Mouse (Mus musculus) midbrain, postnatal 0 days (tissue): ENCODE data around the gene Fuk. TPM values are rescaled to one million over a fixed set of nuclear protein-coding genes. Genes with fewer than 3 reads are reported as not detected.
"Not testable (repeated sequence)": the region's sequence is repeated elsewhere in the genome, so short reads cannot be mapped to it uniquely, and the experiment has no call there.

ENCODE experiments used
- ATAC-seq: fragments of 200-750 bp; cut with Nextera tagmentation; 2 replicates; pipeline ENCODE4 v1.8.0; 2017; ENCODE audit warnings: moderate number of reproducible peaks, mild to moderate bottlenecking, moderate TSS enrichment, moderate library complexity; ENCODE audit not compliant: low FRiP score
- DNase-seq: peaks from one replicate; pipeline ENCODE4 v3.0.0-alpha.2; 2015; ENCODE audit warnings: low spot score
- H3K27ac ChIP-seq: fragments of 300-500 bp; sonication (generic); 2 replicates; pipeline ENCODE4 v1.5.1; 2014; ENCODE audit warnings: low read depth, mild to moderate bottlenecking, low read length, mixed read lengths
- H3K27me3 ChIP-seq: fragments of 300-500 bp; sonication (generic); 2 replicates; pipeline ENCODE4 v1.6.1; 2014; ENCODE audit warnings: low read length, control low read depth, mixed read lengths; ENCODE audit not compliant: insufficient read depth
- H3K36me3 ChIP-seq: fragments of 300-500 bp; sonication (generic); 2 replicates; pipeline ENCODE4 v1.6.1; 2014; ENCODE audit warnings: low read length, control low read depth, mixed read lengths; ENCODE audit not compliant: insufficient read depth
- H3K4me1 ChIP-seq: fragments of 300-500 bp; sonication (generic); 2 replicates; pipeline ENCODE4 v1.6.1; 2014; ENCODE audit warnings: mild to moderate bottlenecking, control low read depth, antibody characterized with exemption, low read length, mixed read lengths; ENCODE audit not compliant: insufficient read depth
- H3K4me2 ChIP-seq: fragments of 300-500 bp; sonication (generic); 2 replicates; pipeline ENCODE4 v1.6.1; 2014; ENCODE audit warnings: low read depth, mild to moderate bottlenecking, low read length, mixed read lengths; ENCODE audit not compliant: poor library complexity, severe bottlenecking
- H3K4me3 ChIP-seq: fragments of 300-500 bp; sonication (generic); 2 replicates; pipeline ENCODE4 v1.5.1; 2014; ENCODE audit warnings: low read depth, mild to moderate bottlenecking, low read length, moderate library complexity
- H3K9ac ChIP-seq: fragments of 300-500 bp; sonication (generic); replicated peaks from 2 replicates; pipeline ENCODE4 v1.6.1; 2014; ENCODE audit warnings: mild to moderate bottlenecking, low read length, moderate library complexity, mixed read lengths; ENCODE audit not compliant: poor library complexity, severe bottlenecking
- H3K9me3 ChIP-seq: fragments of 300-500 bp; sonication (generic); 2 replicates; pipeline ENCODE4 v1.6.1; 2016; ENCODE audit warnings: low read length, control low read depth
- CTCF ChIP-seq: IDR thresholded peaks from 2 replicates; pipeline ENCODE4 v1.5.1; 2016; ENCODE audit warnings: antibody characterized with exemption, mild to moderate bottlenecking
- WGBS: fragments of 180-500 bp; shearing (Covaris S2); extraction: QIAGEN DNeasy Blood & Tissue Kit; methylation state at CpG from one replicate; pipeline ENCODE4 v1.1.7; 2014; 5-methylcytosine and 5-hydroxymethylcytosine counted together
- polyA plus RNA-seq: library from polyadenylated mRNA; unstranded; fragments of >200 nt; fragmentation: Nextera tagmentation; extraction: Ambion mirVana; gene quantifications from 2 replicates; pipeline ENCODE4 v1.2.1, GENCODE M21; 2015
- total RNA-seq: library from RNA; depleted of rRNA; stranded (reverse); fragments of >200 nt; gene quantifications from 2 replicates; pipeline ENCODE4 v1.2.3, GENCODE M21; 2014

Gene Fuk
- total and polyA plus RNA-seq, 2 experiments from 2014 or later, result 4.4 to 15.5 TPM

DNA sequence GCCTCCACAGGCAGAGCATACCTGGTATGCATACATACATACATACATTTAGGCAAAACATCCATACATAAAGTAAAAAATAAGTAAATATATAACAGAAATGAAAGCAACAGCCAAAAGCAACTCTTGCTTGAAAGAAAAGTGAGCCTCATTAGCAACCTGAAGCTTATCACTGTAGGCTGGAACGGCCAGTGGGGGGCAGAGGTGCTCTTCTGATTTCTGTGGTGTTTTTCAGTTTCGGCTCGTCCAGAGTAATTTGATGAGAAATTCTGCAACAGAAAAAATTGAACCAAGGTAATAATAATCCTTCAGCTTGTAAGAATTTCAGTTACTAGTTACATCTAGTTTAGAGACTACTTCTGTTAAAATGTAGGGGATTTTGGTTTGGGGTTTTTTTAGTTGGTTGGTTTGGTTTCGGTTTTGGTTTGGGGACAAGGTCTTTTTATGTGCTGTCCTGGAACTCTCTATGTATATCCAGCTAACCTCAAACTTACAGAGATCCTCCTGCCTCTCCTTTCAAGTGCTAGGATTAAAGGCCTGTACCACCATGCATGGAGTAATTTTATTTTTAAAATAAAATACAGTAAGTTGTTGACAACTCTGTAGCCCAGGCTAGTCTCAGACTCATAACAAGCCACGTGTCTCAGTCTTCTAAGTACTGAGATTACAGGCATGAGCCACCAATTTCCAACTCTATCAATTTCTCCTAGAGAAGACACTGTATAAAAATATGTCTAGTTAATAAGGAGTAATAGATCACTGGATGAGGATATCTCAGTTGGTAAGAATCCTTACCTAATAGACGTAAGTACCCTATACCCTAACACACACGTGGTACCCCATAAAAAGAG is 42.4 kb downstream of the Fuk start:
- Histone ChIP-seq H3K27ac (no peak overlapping the region), H3K9ac (no peak overlapping the region), H3K4me1 (no peaks in the 10 kb centered on the region), H3K27me3 (no peaks in the 10 kb centered on the region), H3K4me3 (no peak overlapping the region), H3K36me3 (peaks cover 60% of the 10 kb centered on the region), H3K9me3 (no peaks in the 10 kb centered on the region), H3K4me2 (no peak overlapping the region)
- DNase-seq (peak; percentile 38), ATAC-seq (no peak)
- WGBS, result 81% methylated on average over 7 of the region's 7 CpGs
- peak; percentile 44 for TF ChIP-seq CTCF

DNA sequence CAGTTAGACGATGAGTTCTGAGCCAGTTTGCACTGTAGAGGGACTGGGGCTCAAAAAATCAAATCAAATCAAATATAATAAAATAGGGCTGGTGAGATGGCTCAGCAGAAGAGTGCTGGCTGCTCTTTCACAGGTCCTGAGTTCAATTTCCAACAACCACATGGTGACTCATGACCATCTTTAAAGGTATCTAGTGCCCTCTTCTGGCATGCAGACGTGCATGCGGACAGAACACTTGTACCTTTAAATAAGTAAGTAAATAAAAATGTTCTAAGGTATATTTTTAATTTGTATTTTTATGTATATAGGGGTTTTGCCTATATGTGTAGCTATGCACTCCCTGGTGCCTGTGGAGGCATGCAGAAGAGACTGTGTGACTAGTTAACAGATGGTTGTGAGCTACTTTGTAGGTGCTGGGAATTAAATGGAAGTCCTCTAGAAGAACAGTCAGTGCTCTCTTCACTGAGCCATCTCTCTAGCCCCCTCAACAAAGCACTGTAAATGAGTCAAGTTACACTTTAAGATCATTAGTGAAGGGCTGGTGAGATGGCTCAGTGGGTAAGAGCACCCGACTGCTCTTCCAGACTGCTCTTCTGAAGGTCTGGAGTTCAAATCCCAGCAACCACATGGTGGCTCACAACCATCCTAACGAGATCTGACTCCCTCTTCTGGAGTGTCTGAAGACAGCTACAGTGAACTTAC is 45.4 kb downstream of the Fuk start:
- no peak for ATAC-seq
- peaks cover 61% of the 10 kb centered on the region for H3K36me3 ChIP-seq
- no peak overlapping the region for H3K4me3 ChIP-seq
- no peaks in the 10 kb centered on the region for H3K27me3 ChIP-seq
- no peak overlapping the region for H3K4me2 ChIP-seq
- H3K9me3 ChIP-seq, result no peaks in the 10 kb centered on the region
- H3K27ac ChIP-seq, result no peak overlapping the region
- peak; percentile 36 for TF ChIP-seq CTCF
- no peak for DNase-seq
- no peaks in the 10 kb centered on the region for H3K4me1 ChIP-seq
- H3K9ac ChIP-seq, result no peak overlapping the region
- WGBS, result 91% methylated on average over 4 of the region's 5 CpGs

DNA sequence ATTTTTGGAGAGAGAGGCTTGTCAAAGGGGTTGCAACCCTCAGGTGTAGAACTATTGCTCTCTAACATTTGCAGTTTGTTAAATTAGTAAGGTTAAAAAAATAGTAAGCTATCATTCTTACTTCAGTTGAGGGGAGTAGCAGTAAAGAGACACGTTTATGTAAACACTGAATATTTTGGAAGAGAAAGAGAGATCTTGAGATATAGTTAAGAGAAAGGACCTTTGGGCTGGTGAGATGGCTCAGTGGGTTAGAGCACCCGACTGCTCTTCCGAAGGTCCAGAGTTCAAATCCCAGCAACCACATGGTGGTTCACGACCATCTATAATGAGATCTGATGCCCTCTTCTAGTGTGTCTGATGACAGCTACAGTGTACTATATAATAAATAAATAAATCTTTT is 46.2 kb downstream of the Fuk start:
- peaks cover 63% of the 10 kb centered on the region for H3K36me3 ChIP-seq
- H3K27me3 ChIP-seq, ATAC-seq, H3K27ac ChIP-seq, H3K4me3 ChIP-seq, H3K4me1 ChIP-seq, H3K4me2 ChIP-seq, DNase-seq, H3K9ac ChIP-seq, H3K9me3 ChIP-seq: not testable (repeated sequence)
- WGBS, result 93% methylated on average over 3 of the region's 4 CpGs

DNA sequence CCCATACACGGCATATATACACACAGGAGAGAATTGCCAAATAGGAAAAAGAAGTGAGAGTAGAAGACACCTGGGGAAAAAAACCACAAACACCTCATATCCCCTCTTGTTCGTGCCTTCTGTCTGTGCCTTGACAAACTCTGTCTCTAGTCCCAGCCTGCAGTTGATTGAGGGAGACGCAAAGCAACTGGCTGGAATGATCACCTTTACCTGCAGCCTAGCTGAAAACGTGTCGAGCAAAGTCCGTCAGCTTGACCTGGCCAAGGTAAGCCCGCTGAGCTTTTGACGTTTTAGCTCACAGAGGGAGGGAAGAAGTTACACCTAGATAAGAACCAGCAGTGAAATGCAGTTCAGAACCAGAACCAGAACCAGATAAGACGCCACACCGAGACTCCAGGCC is 51.1 kb downstream of the Fuk start:
- no peak overlapping the region for H3K9ac ChIP-seq
- DNase-seq (no peak), ATAC-seq (no peak)
- H3K4me2 ChIP-seq, result no peak overlapping the region
- H3K27ac ChIP-seq, result no peak overlapping the region
- no peak for TF ChIP-seq CTCF
- H3K4me3 ChIP-seq, result no peak overlapping the region
- WGBS, result 97% methylated on average over 10 of the region's 10 CpGs
- H3K27me3 ChIP-seq, result no peaks in the 10 kb centered on the region
- peaks cover 48% of the 10 kb centered on the region for H3K36me3 ChIP-seq
- no peaks in the 10 kb centered on the region for H3K9me3 ChIP-seq
- no peaks in the 10 kb centered on the region; the same call in 1 of the 2 replicates for H3K4me1 ChIP-seq

DNA sequence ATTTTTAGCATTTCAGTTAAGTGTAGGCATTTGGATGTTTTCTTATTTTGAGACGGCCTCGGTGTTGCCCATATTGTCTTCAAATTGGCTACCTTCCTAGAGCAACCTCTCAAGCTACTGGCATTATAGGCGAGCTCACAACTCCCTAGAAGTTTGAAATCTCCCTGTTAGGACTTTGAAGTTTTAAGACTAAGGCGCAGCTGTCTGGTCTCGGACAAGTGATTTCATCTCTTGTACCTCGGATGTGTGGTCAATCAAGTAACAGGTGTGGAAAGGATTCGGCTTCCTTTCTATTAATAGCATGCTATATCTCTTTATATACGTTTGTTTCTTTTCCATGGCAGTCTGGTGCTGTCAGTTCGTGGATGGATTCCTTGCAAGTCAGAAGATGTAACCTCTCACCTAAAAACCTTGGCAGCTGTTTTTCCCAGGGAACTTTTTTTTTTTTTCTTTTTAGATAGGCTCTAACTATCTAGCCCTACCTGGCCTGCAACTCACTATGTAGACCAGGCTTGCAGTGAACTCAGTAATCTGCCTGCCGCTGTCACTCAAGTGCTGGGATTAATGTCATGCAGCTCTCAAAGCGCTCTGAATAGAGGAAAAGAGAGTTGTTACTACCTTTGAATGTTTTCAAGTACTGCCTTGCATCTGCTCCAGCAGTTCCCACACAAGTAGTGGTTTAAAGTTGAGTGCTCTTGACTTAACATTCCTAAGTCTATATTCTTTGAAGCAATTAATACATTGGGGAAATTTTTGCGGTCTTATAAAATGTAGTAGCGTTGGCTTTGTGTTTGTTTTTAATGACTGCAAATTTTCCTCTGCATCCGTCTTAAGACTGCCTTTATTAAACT is 54.4 kb downstream of the Fuk start:
- Histone ChIP-seq H3K9ac (peak overlapping the region; percentile 77; the same call in 1 of the 2 replicates), H3K27me3 (no peaks in the 10 kb centered on the region), H3K36me3 (peaks cover 42% of the 10 kb centered on the region), H3K27ac (no peak overlapping the region), H3K4me2 (peak overlapping the region; percentile 74), H3K4me3 (peak overlapping the region; percentile 62), H3K4me1 (peaks cover 4% of the 10 kb centered on the region; the same call in 1 of the 2 replicates), H3K9me3 (no peaks in the 10 kb centered on the region)
- 60% methylated on average over 14 of the region's 14 CpGs for WGBS
- ATAC-seq (no peak), DNase-seq (no peak)
- TF ChIP-seq CTCF, result no peak
